Mouse (Mus musculus): ENCODE results near the gene Gba. TPM values are rescaled to one million over a fixed set of nuclear protein-coding genes. Genes with fewer than 3 reads are reported as not detected.
A peak's percentile ranks its signal among the peaks of the same experiment; 100 is the strongest.

Gene Gba
- polyA plus RNA-seq, 1 experiment from 2014 or later = 33.2 TPM

DNA sequence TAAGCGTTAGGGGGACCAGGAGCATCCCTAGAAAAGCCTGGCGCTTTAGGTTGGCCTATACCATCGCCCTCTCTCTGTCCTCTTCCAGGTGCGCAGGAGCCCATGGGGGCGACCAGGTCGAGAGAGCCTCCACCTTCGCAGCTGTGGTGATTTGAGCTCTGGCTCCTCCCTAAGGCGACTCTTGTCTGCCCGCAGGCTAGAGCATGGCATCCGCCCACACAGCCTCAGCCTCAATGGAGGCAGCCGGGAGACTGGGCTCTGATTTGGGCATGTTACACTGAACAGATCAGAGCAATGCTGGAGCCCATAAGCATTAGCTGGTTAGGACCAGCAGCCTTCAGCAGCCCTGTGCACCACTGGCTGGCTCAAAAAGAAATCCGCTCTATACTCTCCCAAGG is 14.3 kb upstream of the Gba start:
- peaks cover 9% of the 10 kb centered on the region for H3K4me1 ChIP-seq (ENCODE audit: control insufficient read depth, insufficient read depth, low read length)
- H3K9me3 ChIP-seq (replicated peaks; ENCODE audit: control insufficient read depth, low read length) = no peaks in the 10 kb centered on the region
- H3K36me3 ChIP-seq (ENCODE audit: control insufficient read depth, insufficient read depth) = no peaks in the 10 kb centered on the region
- H3K9ac ChIP-seq (ENCODE audit: low read length) = no peak overlapping the region
- H3K4me2 ChIP-seq (ENCODE audit: low read depth, low read length) = no peak overlapping the region; the same call in 1 of the 2 replicates
- ATAC-seq (replicated peaks; ENCODE audit: extremely low read depth, insufficient read depth, low FRiP score) = 0 out of 2 replicates have a peak, but pooled peaks have one; percentile 9
- H3K27me3 ChIP-seq (ENCODE audit: control insufficient read depth, insufficient read depth, low read length) = no peaks in the 10 kb centered on the region
- 60% methylated on average over 12 of the region's 12 CpGs for WGBS
- peak overlapping the region; percentile 14; the same call in 1 of the 2 replicates for H3K4me3 ChIP-seq (ENCODE audit: low read length)
- H3K27ac ChIP-seq (ENCODE audit: low read length) = peak overlapping the region; percentile 34; the same call in 1 of the 2 replicates

DNA sequence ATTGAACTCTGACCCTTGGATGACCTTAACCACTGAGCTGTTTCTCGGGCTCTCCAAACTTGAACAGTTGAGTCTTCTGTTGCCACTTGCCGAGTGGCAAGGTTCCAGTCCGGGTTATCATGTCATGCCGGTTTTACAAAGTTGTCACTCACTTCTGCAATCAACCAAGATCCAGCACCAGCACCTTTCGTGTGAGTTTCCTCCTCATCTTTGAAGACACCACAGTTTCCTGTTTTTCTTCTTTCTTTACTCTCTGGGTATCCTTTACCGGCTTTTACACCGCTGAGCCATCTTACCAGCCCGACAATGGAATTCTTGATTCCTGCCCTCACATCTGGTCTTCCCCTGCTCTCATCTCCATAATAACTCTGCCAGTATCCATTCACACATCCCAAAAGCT is 12.3 kb upstream of the Gba start:
- H3K9me3 ChIP-seq (replicated peaks; ENCODE audit: control insufficient read depth, low read length) = no peaks in the 10 kb centered on the region
- no peak for ATAC-seq (replicated peaks; ENCODE audit: extremely low read depth, insufficient read depth, low FRiP score)
- H3K4me1 ChIP-seq (ENCODE audit: control insufficient read depth, insufficient read depth, low read length) = peaks cover under 1% of the 10 kb centered on the region; the same call in 1 of the 2 replicates
- WGBS = 65% methylated on average over 8 of the region's 8 CpGs
- H3K9ac ChIP-seq (ENCODE audit: low read length) = no peak overlapping the region
- H3K4me3 ChIP-seq (ENCODE audit: low read length) = no peak overlapping the region
- no peaks in the 10 kb centered on the region for H3K27me3 ChIP-seq (ENCODE audit: control insufficient read depth, insufficient read depth, low read length)
- H3K4me2 ChIP-seq (ENCODE audit: low read depth, low read length) = no peak overlapping the region
- H3K36me3 ChIP-seq (ENCODE audit: control insufficient read depth, insufficient read depth) = no peaks in the 10 kb centered on the region
- no peak overlapping the region for H3K27ac ChIP-seq (ENCODE audit: low read length)

GRCm38 (mm10) chr3:89193351-89193750 is 9.4 kb upstream of the Gba start:
- Histone ChIP-seq H3K4me2 (ENCODE audit: low read depth, low read length) (no peak overlapping the region), H3K9me3 (replicated peaks; ENCODE audit: control insufficient read depth, low read length) (no peaks in the 10 kb centered on the region), H3K27me3 (ENCODE audit: control insufficient read depth, insufficient read depth, low read length) (no peaks in the 10 kb centered on the region), H3K4me3 (ENCODE audit: low read length) (no peak overlapping the region), H3K4me1 (ENCODE audit: control insufficient read depth, insufficient read depth, low read length) (peaks cover 10% of the 10 kb centered on the region), H3K9ac (ENCODE audit: low read length) (no peak overlapping the region), H3K36me3 (ENCODE audit: control insufficient read depth, insufficient read depth) (no peaks in the 10 kb centered on the region), H3K27ac (ENCODE audit: low read length) (no peak overlapping the region)
- WGBS = 70% methylated on average over 1 of the region's 1 CpGs
- ATAC-seq (replicated peaks; ENCODE audit: extremely low read depth, insufficient read depth, low FRiP score) = no peak

DNA sequence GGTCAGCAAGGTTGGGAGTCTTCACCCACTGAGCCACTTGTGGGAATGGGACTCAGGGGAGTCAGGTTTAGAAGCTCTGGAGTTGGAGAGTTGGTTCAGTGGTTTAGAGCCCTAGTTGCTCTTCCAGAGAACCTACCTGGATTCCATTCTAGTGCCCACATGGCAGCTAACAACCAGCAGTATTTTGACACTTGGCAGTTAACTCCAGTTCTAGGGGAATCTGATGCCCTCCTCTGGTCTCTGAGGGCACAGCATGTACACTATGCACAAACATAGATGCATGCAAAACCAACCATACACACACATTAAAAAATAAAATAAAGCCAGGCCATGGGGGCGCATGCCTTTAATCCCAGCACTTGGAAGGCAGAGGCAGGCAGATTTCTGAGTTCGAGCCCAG is 8.9 kb upstream of the Gba start:
- H3K9ac ChIP-seq (ENCODE audit: low read length) = no peak overlapping the region

DNA sequence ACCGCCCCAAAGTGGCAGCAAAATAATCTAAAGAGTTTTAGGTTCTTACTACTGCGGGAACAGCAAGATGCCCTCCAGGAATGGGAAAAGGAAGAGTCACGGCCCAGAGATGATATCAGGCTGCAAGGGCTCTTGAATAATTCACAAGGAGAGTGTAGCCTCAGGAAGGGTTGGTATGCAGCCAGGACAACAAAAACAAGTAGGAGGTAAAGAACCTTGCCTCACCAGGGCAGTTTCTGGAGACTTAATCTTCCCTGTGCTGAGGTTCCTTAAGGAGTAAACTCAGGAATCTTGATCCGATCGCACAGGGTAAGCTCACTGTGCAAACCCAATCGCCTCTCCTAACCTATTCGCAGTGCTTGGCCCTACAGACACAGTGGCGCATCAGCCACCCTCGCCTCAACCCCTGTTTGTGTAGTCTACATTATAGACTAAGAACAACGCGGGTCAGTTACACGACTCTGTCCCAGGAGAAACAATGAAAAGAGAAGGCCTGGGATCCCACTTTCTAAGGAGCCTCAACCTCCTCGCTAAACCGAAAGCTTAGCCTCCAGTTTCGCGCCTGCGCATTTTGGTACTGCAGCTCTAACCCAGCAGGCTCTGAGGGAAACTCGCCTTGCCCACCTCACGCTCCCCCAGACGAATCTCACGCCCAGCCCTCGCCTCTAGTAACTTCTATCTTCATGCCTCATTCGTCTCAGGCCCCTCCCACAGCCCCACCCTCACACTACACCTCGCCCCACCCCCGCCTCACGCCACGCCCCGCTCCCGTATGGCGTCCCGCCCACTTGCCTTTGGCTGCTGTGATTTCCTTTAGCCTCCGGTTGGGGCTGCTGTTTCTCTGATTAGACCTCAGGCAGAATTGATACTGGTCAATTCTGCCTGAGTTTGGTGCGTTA is 6.5 kb upstream of the Gba start:
- peak; percentile 95 for ATAC-seq (replicated peaks; ENCODE audit: extremely low read depth, insufficient read depth, low FRiP score)
- H3K36me3 ChIP-seq (ENCODE audit: control insufficient read depth, insufficient read depth) = no peaks in the 10 kb centered on the region
- peak overlapping the region; percentile 82 for H3K4me2 ChIP-seq (ENCODE audit: low read depth, low read length)
- 7% methylated on average over 33 of the region's 33 CpGs for WGBS
- H3K9me3 ChIP-seq (replicated peaks; ENCODE audit: control insufficient read depth, low read length) = no peaks in the 10 kb centered on the region
- H3K27me3 ChIP-seq (ENCODE audit: control insufficient read depth, insufficient read depth, low read length) = no peaks in the 10 kb centered on the region
- H3K27ac ChIP-seq (ENCODE audit: low read length) = peak overlapping the region; percentile 85
- H3K4me1 ChIP-seq (ENCODE audit: control insufficient read depth, insufficient read depth, low read length) = peaks cover 10% of the 10 kb centered on the region
- peak overlapping the region; percentile 81 for H3K9ac ChIP-seq (ENCODE audit: low read length)
- peak overlapping the region; percentile 61 for H3K4me3 ChIP-seq (ENCODE audit: low read length)

More for the DNA sequence above, 8.9 kb upstream of the Gba start:
- WGBS = 80% methylated on average over 2 of the region's 2 CpGs
- ATAC-seq (replicated peaks; ENCODE audit: extremely low read depth, insufficient read depth, low FRiP score) = no peak
- Histone ChIP-seq H3K4me3 (ENCODE audit: low read length) (no peak overlapping the region), H3K4me1 (ENCODE audit: control insufficient read depth, insufficient read depth, low read length) (peaks cover 10% of the 10 kb centered on the region), H3K9me3 (replicated peaks; ENCODE audit: control insufficient read depth, low read length) (no peaks in the 10 kb centered on the region), H3K27ac (ENCODE audit: low read length) (no peak overlapping the region), H3K4me2 (ENCODE audit: low read depth, low read length) (no peak overlapping the region), H3K36me3 (ENCODE audit: control insufficient read depth, insufficient read depth) (no peaks in the 10 kb centered on the region), H3K27me3 (ENCODE audit: control insufficient read depth, insufficient read depth, low read length) (no peaks in the 10 kb centered on the region)

- H3K4me2 ChIP-seq (ENCODE audit: low read depth, low read length) = no peak overlapping the region
- no peak overlapping the region for H3K9ac ChIP-seq (ENCODE audit: low read length)
- H3K4me3 ChIP-seq (ENCODE audit: low read length) = no peak overlapping the region
- H3K9me3 ChIP-seq (replicated peaks; ENCODE audit: control insufficient read depth, low read length) = no peaks in the 10 kb centered on the region
- no peak for ATAC-seq (replicated peaks; ENCODE audit: extremely low read depth, insufficient read depth, low FRiP score)
- H3K36me3 ChIP-seq (ENCODE audit: control insufficient read depth, insufficient read depth) = no peaks in the 10 kb centered on the region
- no peaks in the 10 kb centered on the region for H3K27me3 ChIP-seq (ENCODE audit: control insufficient read depth, insufficient read depth, low read length)
- WGBS = 69% methylated on average over 3 of the region's 3 CpGs
- peaks cover 15% of the 10 kb centered on the region for H3K4me1 ChIP-seq (ENCODE audit: control insufficient read depth, insufficient read depth, low read length)
- no peak overlapping the region for H3K27ac ChIP-seq (ENCODE audit: low read length)
These were observed 2.9 kb upstream of the Gba start for GRCm38 (mm10) chr3:89199839-89200238.

GRCm38 (mm10) chr3:89203142-89203514 is 400 bp downstream of the Gba start:
- Histone ChIP-seq H3K9me3 (replicated peaks; ENCODE audit: control insufficient read depth, low read length) (no peaks in the 10 kb centered on the region), H3K4me3 (ENCODE audit: low read length) (peak overlapping the region; percentile 77), H3K4me1 (ENCODE audit: control insufficient read depth, insufficient read depth, low read length) (peaks cover 4% of the 10 kb centered on the region), H3K27me3 (ENCODE audit: control insufficient read depth, insufficient read depth, low read length) (no peaks in the 10 kb centered on the region), H3K27ac (ENCODE audit: low read length) (peak overlapping the region; percentile 66), H3K9ac (ENCODE audit: low read length) (peak overlapping the region; percentile 75), H3K36me3 (ENCODE audit: control insufficient read depth, insufficient read depth) (peaks cover 12% of the 10 kb centered on the region), H3K4me2 (ENCODE audit: low read depth, low read length) (peak overlapping the region; percentile 86)
- 26% methylated on average over 5 of the region's 5 CpGs for WGBS
- no peak for ATAC-seq (replicated peaks; ENCODE audit: extremely low read depth, insufficient read depth, low FRiP score)

DNA sequence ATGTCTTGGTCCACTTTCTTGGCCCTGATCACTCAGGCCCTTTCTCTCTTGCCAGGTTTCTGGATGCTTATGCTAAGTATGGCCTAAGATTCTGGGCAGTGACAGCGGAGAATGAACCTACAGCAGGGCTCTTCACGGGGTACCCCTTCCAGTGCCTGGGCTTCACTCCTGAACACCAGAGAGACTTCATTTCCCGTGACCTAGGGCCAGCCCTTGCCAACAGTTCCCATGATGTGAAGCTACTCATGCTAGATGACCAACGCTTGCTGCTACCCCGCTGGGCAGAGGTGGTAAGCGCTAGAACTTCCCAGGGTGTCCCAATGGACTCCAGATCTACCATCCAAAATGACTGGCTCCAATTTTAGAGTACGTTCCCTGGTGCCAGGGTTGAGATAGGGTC is 3.4 kb downstream of the Gba start:
- Histone ChIP-seq H3K4me3 (ENCODE audit: low read length) (no peak overlapping the region), H3K36me3 (ENCODE audit: control insufficient read depth, insufficient read depth) (peaks cover 28% of the 10 kb centered on the region), H3K4me1 (ENCODE audit: control insufficient read depth, insufficient read depth, low read length) (peaks cover 4% of the 10 kb centered on the region), H3K9ac (ENCODE audit: low read length) (no peak overlapping the region), H3K9me3 (replicated peaks; ENCODE audit: control insufficient read depth, low read length) (no peaks in the 10 kb centered on the region), H3K27ac (ENCODE audit: low read length) (no peak overlapping the region), H3K27me3 (ENCODE audit: control insufficient read depth, insufficient read depth, low read length) (no peaks in the 10 kb centered on the region), H3K4me2 (ENCODE audit: low read depth, low read length) (no peak overlapping the region)
- ATAC-seq (replicated peaks; ENCODE audit: extremely low read depth, insufficient read depth, low FRiP score) = no peak
- 92% methylated on average over 7 of the region's 7 CpGs for WGBS

DNA sequence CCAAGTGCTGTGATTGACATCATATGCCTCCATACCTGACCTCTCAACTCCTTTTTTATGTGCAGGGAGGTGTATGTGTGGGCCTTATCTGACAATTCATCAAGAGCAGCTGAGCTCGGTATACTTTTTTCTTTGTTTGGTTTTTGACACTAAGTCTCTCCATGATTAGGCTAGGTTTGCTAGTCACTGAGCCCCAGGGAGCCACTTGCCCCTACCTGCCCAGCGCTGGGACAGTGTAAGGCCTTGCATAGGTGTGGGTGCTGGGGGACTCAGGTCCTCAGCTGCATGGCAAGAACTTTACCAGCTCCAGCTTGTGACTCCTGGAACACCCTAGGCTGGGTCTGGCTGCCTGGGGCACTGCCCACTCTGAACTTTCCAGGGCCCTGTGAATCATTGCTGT is 4.0 kb downstream of the Gba start:
- Histone ChIP-seq H3K9ac (ENCODE audit: low read length) (no peak overlapping the region), H3K4me1 (ENCODE audit: control insufficient read depth, insufficient read depth, low read length) (peaks cover 4% of the 10 kb centered on the region), H3K9me3 (replicated peaks; ENCODE audit: control insufficient read depth, low read length) (no peaks in the 10 kb centered on the region), H3K4me3 (ENCODE audit: low read length) (no peak overlapping the region), H3K27me3 (ENCODE audit: control insufficient read depth, insufficient read depth, low read length) (no peaks in the 10 kb centered on the region), H3K27ac (ENCODE audit: low read length) (no peak overlapping the region), H3K36me3 (ENCODE audit: control insufficient read depth, insufficient read depth) (peaks cover 28% of the 10 kb centered on the region), H3K4me2 (ENCODE audit: low read depth, low read length) (no peak overlapping the region)
- ATAC-seq (replicated peaks; ENCODE audit: extremely low read depth, insufficient read depth, low FRiP score) = no peak
- WGBS = 78% methylated on average over 2 of the region's 2 CpGs

All from heart, embryonic 16.5 days (tissue).